Mouse (Mus musculus) embryo, embryonic 11.5 days (tissue): ENCODE data around the gene Gm20388.
A peak's percentile ranks its signal among the peaks of the same experiment; 100 is the strongest.
"Not testable (repeated sequence)": the region's sequence is repeated elsewhere in the genome, so short reads cannot be mapped to it uniquely, and the experiment has no call there.

Experiments
- DNase-seq: peaks from one replicate; pipeline ENCODE4 v3.0.0-alpha.2; 2012; ENCODE audit warnings: low read depth, low spot score

Gm20388 gene

GRCm38 (mm10) chr8:122616181-122616905, 2705.7 kb downstream of the Gm20388 start:
- no peak for DNase-seq

GRCm38 (mm10) chr8:122617947-122618546, 2707.4 kb downstream of the Gm20388 start:
- peak; percentile 75 for DNase-seq

GRCm38 (mm10) chr8:122618660-122619378, 2708.2 kb downstream of the Gm20388 start:
- no peak for DNase-seq

GRCm38 (mm10) chr8:122620446-122620845, 2709.8 kb downstream of the Gm20388 start:
- DNase-seq = no peak

GRCm38 (mm10) chr8:122622727-122623126, 2712.1 kb downstream of the Gm20388 start, which contains the start of gene Pabpn1l:
Gene Pabpn1l, minus strand, starts transcription at chr8:122622739.
- DNase-seq = no peak

GRCm38 (mm10) chr8:122623844-122624642, 2713.4 kb downstream of the Gm20388 start:
- DNase-seq = no peak

GRCm38 (mm10) chr8:122624653-122625052, 2714.0 kb downstream of the Gm20388 start:
- no peak for DNase-seq

- no peak for DNase-seq
These were observed 2715.2 kb downstream of the Gm20388 start for GRCm38 (mm10) chr8:122625811-122626210.

GRCm38 (mm10) chr8:122626896-122627295, 2716.3 kb downstream of the Gm20388 start:
- DNase-seq = no peak

GRCm38 (mm10) chr8:122629388-122629787, 2718.7 kb downstream of the Gm20388 start:
- no peak for DNase-seq

- no peak for DNase-seq
These were observed 2720.1 kb downstream of the Gm20388 start for GRCm38 (mm10) chr8:122630696-122631095.

- not testable (repeated sequence) for DNase-seq
These were observed 2721.5 kb downstream of the Gm20388 start for GRCm38 (mm10) chr8:122632134-122632533.

GRCm38 (mm10) chr8:122633205-122633604, 2722.6 kb downstream of the Gm20388 start:
- no peak for DNase-seq

- no peak for DNase-seq
These were observed 2725.5 kb downstream of the Gm20388 start for GRCm38 (mm10) chr8:122635878-122636802.

GRCm38 (mm10) chr8:122636803-122637175, 2726.1 kb downstream of the Gm20388 start:
- DNase-seq = no peak

- no peak for DNase-seq
These were observed 2726.6 kb downstream of the Gm20388 start for GRCm38 (mm10) chr8:122637230-122637629.

- DNase-seq = no peak
These were observed 2728.0 kb downstream of the Gm20388 start for GRCm38 (mm10) chr8:122638601-122639000.

- DNase-seq = no peak
These were observed 2729.0 kb downstream of the Gm20388 start for GRCm38 (mm10) chr8:122639521-122640248.

- DNase-seq = no peak
These were observed 2730.2 kb downstream of the Gm20388 start for GRCm38 (mm10) chr8:122640825-122641224.

GRCm38 (mm10) chr8:122641406-122641805, 2730.8 kb downstream of the Gm20388 start:
- DNase-seq = no peak
